Mouse (Mus musculus) kidney, adult 18-20 months (tissue): ENCODE results near the gene Afg1l.

Source experiments
- DNase-seq: peaks from one replicate; pipeline ENCODE4 v3.0.0; 2021

Afg1l gene

DNA sequence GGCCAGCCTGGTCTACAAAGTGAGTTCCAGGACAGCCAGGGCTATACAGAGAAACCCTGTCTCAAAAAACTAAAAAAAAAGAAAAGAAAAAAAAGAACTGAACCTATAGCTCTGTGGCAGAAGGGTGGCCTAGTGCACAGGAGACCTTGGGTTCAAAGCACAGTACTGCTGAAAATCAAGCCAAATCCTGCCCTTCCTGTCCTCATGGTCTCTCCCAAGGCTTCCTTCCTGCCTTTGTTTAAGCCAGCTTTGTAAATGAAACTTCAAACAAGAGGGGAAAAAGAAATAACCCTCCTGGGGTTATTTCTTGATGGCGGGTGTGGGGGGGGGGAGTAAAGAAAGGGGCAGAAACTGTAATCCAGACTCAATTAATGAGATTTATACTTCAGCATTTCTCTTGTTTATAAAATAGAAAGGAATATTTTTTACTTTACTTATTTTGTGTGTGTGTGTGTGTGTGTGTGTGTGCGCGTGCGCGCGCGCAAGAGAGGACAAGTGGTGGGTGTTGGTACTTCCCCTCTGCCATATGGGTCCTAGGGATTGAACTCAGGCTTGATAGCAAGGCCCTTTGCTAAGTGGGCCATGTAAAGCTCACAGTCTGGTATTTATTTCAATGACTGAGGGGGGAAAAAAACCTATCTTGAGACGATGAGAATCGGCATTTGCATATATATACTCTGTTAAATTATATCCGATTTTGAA, 1.4 kb downstream of the Afg1l start:
- DNase-seq, result no peak

- no peak for DNase-seq
These were observed 3.3 kb downstream of the Afg1l start for GRCm38 (mm10) chr10:42474946-42475514.

GRCm38 (mm10) chr10:42464805-42465204, 13.6 kb downstream of the Afg1l start:
- DNase-seq, result no peak

GRCm38 (mm10) chr10:42464224-42464623, 14.1 kb downstream of the Afg1l start:
- DNase-seq, result no peak

DNA sequence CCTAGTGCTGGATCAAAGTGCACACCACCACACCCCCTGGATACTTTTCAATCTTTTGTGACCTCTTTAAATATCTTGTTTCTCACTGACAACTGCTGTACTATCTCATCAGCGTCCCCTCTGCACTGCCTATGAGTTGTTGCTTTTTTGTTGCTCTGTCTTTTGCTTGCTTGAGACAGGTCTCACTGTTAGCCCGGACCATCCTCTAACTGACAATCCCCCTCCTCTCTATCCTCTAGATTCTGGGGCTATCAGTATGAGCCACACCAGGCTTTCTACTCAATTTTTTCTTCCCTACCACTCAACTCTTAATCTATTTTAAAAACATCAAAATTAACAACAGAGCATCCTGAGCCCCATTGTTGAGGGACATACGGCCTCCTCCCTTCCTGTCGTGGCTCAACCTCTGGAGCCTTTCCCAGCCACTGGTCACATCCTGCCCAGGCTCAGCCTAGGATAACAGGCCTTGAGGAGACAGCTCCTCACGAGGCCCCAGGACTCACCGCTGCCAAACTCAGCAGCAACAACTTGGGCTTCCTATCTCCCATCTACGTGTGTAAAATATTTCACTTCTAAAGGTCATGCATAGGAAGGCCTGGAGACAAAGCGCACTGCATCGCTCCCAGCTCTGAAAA, 20.7 kb downstream of the Afg1l start:
- DNase-seq, result peak; percentile 58

DNA sequence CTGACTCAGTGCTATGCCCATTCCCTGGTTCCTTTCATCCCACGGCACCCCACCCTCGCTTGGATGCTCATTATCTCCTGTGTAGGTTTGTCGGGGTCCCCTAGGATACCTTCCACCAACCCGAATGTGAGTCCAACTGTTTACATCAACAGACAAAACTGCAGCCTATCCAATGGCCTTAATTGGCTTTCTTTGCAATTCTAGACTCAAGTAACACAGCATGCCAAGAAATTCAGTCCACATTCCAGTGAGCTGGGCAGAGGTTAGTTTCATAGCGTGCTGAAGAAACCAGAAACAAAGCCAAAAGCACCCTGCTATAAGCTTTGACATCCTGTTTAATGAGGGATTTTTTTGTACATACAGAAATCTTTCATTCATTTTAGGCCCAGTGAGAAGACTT, 22.4 kb downstream of the Afg1l start:
- no peak for DNase-seq

DNA sequence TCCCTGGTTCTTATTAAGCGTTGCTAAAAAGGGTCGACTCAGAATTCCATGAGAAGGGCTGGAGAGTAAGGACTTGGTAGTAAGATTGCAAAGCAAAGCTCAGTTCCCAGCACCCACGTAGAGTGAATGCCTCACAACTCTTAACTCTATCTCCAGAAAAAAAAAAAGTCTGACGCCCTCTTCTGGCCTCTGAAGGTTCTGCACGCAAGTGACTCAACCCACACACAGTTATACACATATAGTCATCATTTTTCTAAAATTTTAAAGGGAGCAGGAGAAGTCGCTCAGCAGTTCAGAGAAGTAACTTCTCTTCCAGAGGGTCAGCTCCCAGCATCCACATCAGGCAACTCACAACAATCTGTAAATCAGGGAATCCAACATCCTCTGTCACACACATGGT, 23.7 kb downstream of the Afg1l start:
- no peak for DNase-seq

GRCm38 (mm10) chr10:42454266-42454665, 24.1 kb downstream of the Afg1l start:
- no peak for DNase-seq

- no peak for DNase-seq
These were observed 28.7 kb downstream of the Afg1l start for GRCm38 (mm10) chr10:42449672-42450071.

GRCm38 (mm10) chr10:42448371-42448770, 30.0 kb downstream of the Afg1l start:
- DNase-seq, result no peak

- no peak for DNase-seq
These were observed 32.2 kb downstream of the Afg1l start for GRCm38 (mm10) chr10:42446145-42446544.

GRCm38 (mm10) chr10:42436842-42437805, 41.2 kb downstream of the Afg1l start:
- DNase-seq, result no peak

GRCm38 (mm10) chr10:42417530-42418174, 60.7 kb downstream of the Afg1l start:
- DNase-seq, result no peak

DNA sequence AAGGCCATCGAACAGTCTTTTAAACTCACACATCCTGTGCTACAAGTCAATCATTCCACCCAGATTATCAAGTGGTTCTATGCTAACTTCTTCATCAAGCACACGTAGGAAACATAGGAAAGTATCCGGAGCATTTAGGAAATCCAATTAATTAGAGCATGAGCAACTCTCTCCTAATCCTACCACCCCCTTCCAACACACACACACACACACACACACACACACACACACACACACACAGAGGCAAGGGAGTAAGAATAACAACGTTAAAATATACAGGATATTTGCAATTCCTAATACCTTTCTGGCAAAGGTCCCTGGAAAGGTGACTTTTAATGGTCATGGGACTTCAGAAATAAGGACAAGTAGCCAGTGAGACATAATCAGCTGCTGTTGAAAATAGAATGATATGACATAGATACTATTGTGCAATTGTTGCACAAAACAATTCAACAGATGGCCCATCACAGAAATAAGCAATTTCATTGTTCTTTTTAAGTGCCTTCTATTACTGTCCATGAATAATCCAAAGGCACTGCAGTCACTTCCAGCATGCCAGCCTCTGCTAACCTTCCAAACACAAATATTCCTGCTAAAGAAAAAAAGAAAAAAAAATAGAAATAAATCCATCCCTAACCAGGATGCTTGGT, 62.4 kb downstream of the Afg1l start:
- no peak for DNase-seq

GRCm38 (mm10) chr10:42410748-42411537, 67.4 kb downstream of the Afg1l start:
- peak; percentile 34 for DNase-seq

- no peak for DNase-seq
These were observed 87.9 kb downstream of the Afg1l start for GRCm38 (mm10) chr10:42390436-42390835.

DNA sequence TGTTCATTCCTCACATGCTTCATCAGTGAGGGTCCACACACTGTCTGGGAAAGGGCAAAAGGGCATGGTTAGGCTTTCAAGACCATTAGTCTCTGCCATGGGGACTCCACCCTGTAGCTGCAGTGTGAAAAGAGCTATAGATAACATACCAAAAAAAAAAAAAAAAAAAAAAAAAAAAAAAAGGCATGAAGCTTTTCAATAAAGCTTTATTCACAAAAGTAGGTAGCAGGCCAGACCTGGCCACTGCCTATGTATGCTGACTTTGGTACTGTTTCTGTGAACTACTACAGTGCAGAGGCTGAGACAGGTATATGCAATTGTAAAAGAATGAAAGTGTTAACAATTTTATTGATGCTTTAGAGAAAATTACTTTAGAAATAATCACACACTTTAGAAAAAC, 90.2 kb downstream of the Afg1l start:
- DNase-seq, result no peak

DNA sequence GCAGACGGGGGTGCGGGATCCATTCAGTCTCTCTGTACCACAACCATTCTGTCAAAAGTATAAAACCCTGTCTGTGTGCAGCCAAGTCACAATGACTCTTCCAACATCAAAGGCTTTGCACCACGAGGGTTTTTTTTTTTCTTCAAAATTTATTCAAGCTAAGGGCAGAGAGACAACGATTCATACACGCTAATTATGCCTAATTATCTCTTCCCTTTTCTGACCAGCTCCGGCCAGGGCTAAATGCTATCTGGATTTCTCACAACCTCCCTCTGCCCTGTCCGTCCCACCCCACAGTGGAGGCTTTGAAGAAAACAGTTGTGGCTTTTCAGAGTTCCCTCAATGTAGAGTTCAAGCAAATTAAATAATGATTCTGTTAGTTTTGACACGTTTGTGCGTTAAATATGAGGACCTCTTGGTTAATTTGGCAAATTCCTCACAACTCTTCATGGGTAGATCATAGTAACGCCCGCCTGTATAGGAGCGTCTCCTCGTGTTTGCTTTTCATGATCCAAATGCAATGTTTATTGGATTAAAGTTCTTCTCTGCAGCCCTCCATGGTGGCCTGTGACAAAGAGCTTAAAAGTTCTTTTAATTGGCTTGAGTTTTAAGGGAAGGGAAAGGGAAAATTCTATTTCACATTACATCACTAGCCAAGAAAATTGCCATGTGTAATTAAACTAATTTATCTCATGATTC, 93.3 kb downstream of the Afg1l start:
- DNase-seq, result no peak

DNA sequence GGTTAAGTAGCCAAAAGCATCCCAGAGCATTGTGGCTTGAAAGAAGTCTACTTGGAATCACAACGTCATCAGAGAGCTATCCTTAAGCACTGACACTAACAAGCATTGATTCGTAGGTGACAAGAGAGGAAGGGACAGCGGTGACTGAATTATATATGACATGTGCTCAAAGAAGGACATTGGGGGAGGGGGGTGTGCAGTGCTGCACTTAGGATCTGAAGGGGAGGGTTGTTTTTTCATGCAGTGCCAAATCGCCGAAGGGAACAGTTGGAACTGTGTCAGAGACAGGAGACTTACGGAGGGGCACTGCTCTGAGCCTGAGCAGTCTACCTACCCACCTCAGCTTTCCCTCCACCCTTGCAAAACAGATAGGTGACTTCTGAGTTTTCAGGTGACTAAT, 94.7 kb downstream of the Afg1l start:
- DNase-seq, result no peak

DNA sequence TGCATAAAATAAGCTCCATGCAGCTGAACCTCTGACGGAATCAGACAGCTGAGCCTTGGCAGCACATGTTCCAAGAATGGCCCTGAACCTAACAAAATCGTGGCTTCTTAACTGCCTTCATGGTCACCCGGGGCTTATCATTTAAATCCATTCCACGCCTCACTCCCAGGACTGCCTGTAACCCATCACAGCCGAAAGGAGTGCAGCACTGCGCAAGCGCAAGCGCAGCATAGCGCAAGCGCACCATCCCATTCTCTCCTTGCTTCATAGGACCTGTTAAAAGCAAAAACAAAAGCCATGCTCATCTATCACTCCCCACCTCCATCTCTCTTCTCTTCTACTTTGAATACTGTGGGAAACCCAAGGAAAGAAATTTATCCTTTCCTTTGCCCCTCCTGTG, 114.1 kb downstream of the Afg1l start:
- DNase-seq, result no peak

DNA sequence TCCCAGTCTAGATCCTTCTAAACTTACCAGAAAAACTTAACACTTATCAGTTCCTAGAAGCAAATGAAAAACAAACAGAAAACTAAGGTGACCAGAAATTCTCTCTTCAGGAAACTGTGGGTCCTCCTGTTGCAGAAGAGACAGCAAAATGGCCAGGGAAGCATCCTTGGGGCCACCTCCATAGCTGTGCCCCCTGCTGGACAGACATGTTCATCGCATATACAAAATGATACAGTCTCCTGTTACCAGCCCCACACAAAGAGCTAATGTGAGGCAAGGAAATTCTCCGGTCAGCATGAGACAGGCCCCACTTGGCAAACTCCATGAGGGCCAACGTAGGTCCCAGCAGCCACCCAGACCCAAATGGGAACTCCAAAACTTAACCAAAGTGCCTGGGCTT, 122.4 kb downstream of the Afg1l start:
- DNase-seq, result no peak
